8 mouse cellular contexts compared by ENCODE assay signal in the genomic region with DNA sequence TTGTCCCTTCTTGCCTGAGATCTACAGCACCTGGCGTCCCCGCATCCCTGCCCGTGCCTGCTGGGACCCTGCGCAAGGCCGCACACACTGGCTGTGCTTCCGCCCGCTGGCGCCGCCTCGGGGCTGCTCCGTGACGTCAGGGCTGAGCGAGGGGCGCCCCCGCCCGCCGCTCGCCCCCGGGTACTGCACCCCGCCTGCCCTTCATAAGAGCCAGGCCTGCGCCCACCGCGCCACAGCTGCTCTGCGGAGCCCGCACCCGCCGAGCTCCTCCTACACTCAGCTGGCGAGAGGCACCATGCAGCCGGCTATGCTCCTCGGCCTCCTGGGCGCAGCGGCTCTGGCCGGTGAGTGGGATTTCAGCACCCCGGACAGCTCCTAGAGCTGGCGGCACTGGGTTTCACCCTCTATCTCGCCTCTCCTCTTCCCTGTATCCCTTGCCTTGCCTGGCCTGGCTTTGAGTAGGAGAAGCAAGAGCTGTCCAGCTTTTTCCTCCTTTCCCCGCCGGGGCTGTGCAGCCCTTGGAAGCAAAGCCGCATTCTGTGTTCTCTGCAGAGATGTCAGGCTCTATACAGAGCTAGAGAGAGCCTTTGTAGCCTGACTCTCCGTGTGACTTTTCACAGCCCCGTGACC. TPM values are rescaled to one million over a fixed set of nuclear protein-coding genes. Genes with fewer than 3 reads are reported as not detected.
DNase-seq lines count a peak whose midpoint lies in the region; ATAC-seq and TF ChIP-seq lines count a peak whose summit lies in the region.

No protein-coding gene starts in this region.

- under 1% methylated on average over 32 of the region's 41 CpGs for WGBS in hindbrain, embryonic 16.5 days

- DNase-seq in Muller cell, postnatal 12 days (ENCODE audit: inconsistent ontology term), result peak; percentile 95
- DNase-seq in cerebellum, postnatal 14 days, result peak; percentile 85 to 92
- DNase-seq in gastrocnemius, adult 2 months, result peak; percentile 85
- DNase-seq in left cerebral cortex, adult 18-20 months (ENCODE audit: low spot score in 2 of 2), result peak; percentile 83 to 89
- DNase-seq in lung, postnatal 4 days, result peak; percentile 91 to 92
- DNase-seq in right cerebral cortex, postnatal 10 days (ENCODE audit: low spot score in 2 of 2), result peak; percentile 90 to 92
- DNase-seq in urinary bladder, postnatal 25 days (ENCODE audit: low spot score), result peak; percentile 83

- peak overlapping the region; percentile 83 for H3K9ac ChIP-seq in hindbrain, embryonic 16.5 days (ENCODE audit: low read depth, low read length)

- ATAC-seq in hindbrain, embryonic 16.5 days, result peak; percentile 98

- 0 out of 2 replicates have a peak overlapping the region, but pooled peaks have one; percentile 26 for H3K4me3 ChIP-seq in gastrocnemius, adult 2 months
- peak overlapping the region; percentile 67 for H3K4me3 ChIP-seq in hindbrain, embryonic 16.5 days (ENCODE audit: low read length)

- no peaks in the 10 kb centered on the region for H3K27me3 ChIP-seq in hindbrain, embryonic 16.5 days (replicated peaks; ENCODE audit: control insufficient read depth, insufficient read depth, low read length)

- intact Hi-C loops in gastrocnemius, adult 2 months (cut with DNase I), result no loop called here

- peak overlapping the region; percentile 74 for H3K4me2 ChIP-seq in hindbrain, embryonic 16.5 days (ENCODE audit: low read length)

- H3K36me3 ChIP-seq in hindbrain, embryonic 16.5 days (ENCODE audit: control insufficient read depth, insufficient read depth, low read length), result no peaks in the 10 kb centered on the region

- TF ChIP-seq CTCF in gastrocnemius, adult 2 months (IDR thresholded peaks at IDR 0.05), result no peak

- H3K9me3 ChIP-seq in hindbrain, embryonic 16.5 days (ENCODE audit: control insufficient read depth, low read length), result no peaks in the 10 kb centered on the region

- H3K4me1 ChIP-seq in hindbrain, embryonic 16.5 days (ENCODE audit: control insufficient read depth, insufficient read depth, low read depth, low read length), result 0 out of 2 replicates have a peak, but pooled peaks cover 7% of the 10 kb centered on the region

- H3K27ac ChIP-seq in gastrocnemius, adult 2 months, result no peak overlapping the region
- H3K27ac ChIP-seq in hindbrain, embryonic 16.5 days (ENCODE audit: low read depth, low read length), result peak overlapping the region; percentile 98

RNA-seq across cellular contexts. Expression of gene Chgb, which starts 0.5 kb away (rescaled TPM):
- under 1 TPM in 1 of 2 experiments, not detected in 1; 0.18 TPM for total RNA-seq in gastrocnemius, adult 2 months (2021)
- 113 and 132 TPM in 2 replicates for polyA plus RNA-seq in hindbrain, embryonic 16.5 days (2015; fragmentation: Nextera tagmentation; extraction: Ambion mirVana)
- total RNA-seq in left cerebral cortex, adult 18-20 months (2021), result 100 to 1,000 TPM; 266 to 279 TPM

RNA-seq across cellular contexts. Expression of gene Trmt6, which starts 34.3 kb away (rescaled TPM):
- total RNA-seq in gastrocnemius, adult 2 months (2021), result 1 to 10 TPM; 5.5 to 7.4 TPM
- 17.7 and 19.8 TPM in 2 replicates for polyA plus RNA-seq in hindbrain, embryonic 16.5 days (2015; fragmentation: Nextera tagmentation; extraction: Ambion mirVana)
- 10 to 100 TPM; 23.8 to 26.6 TPM for total RNA-seq in left cerebral cortex, adult 18-20 months (2021)

RNA-seq across cellular contexts. Expression of gene Mcm8, which starts 34.4 kb away (rescaled TPM):
- 1 to 10 TPM; 1.3 TPM for total RNA-seq in gastrocnemius, adult 2 months (2021)
- 4.5 and 5.8 TPM in 2 replicates for polyA plus RNA-seq in hindbrain, embryonic 16.5 days (2015; fragmentation: Nextera tagmentation; extraction: Ambion mirVana)
- 1 to 10 TPM; 4.6 to 4.9 TPM for total RNA-seq in left cerebral cortex, adult 18-20 months (2021)

Comparison
In these comparisons a context has a peak if more than half of its experiments do, and no peak if none do; other contexts are left out.
1. RNA of gene Chgb, which starts 0.5 kb away (total RNA-seq): 266 to 279 TPM in left cerebral cortex, adult 18-20 months; 0.18 TPM in gastrocnemius, adult 2 months; every median in the first group is over 100 times any median in the second.
2. Peak in every context shown above with its lines, with median percentiles within 50 percentile points of each other: DNase-seq.